Mouse (Mus musculus) intestine, embryonic 16.5 days (tissue): ENCODE results near the gene Tomm40. TPM values are rescaled to one million over a fixed set of nuclear protein-coding genes. Genes with fewer than 3 reads are reported as not detected.
A peak's percentile ranks its signal among the peaks of the same experiment; 100 is the strongest.
"Not testable (repeated sequence)": the region's sequence is repeated elsewhere in the genome, so short reads cannot be mapped to it uniquely, and the experiment has no call there.

Source experiments
- ATAC-seq: fragments of 200-750 bp; cut with Nextera tagmentation; 2 replicates; pipeline ENCODE4 v1.8.0; 2017; ENCODE audit warnings: moderate TSS enrichment, moderate library complexity
- H3K27ac ChIP-seq: fragments of 300-500 bp; sonication (generic); 2 replicates; pipeline ENCODE4 v1.5.1; 2014; ENCODE audit warnings: mild to moderate bottlenecking, low read length
- H3K27me3 ChIP-seq: fragments of 300-500 bp; sonication (generic); replicated peaks from 2 replicates; pipeline ENCODE4 v1.6.1; 2014; ENCODE audit warnings: low read length, control low read depth, mixed read lengths; ENCODE audit not compliant: control insufficient read depth, insufficient read depth
- H3K36me3 ChIP-seq: fragments of 300-500 bp; sonication (generic); 2 replicates; pipeline ENCODE4 v1.6.1; 2014; ENCODE audit warnings: low read length, control low read depth; ENCODE audit not compliant: control insufficient read depth, insufficient read depth
- H3K4me1 ChIP-seq: fragments of 300-500 bp; sonication (generic); 2 replicates; pipeline ENCODE4 v1.6.1; 2014; ENCODE audit warnings: low read length, control low read depth, mixed read lengths; ENCODE audit not compliant: control insufficient read depth, insufficient read depth
- H3K4me2 ChIP-seq: fragments of 300-500 bp; sonication (generic); 2 replicates; pipeline ENCODE4 v1.6.1; 2014; ENCODE audit warnings: low read depth, low read length, control low read depth
- H3K4me3 ChIP-seq: fragments of 300-500 bp; sonication (generic); 2 replicates; pipeline ENCODE4 v1.5.1; 2014; ENCODE audit warnings: mild to moderate bottlenecking, low read length
- H3K9ac ChIP-seq: fragments of 300-500 bp; sonication (generic); 2 replicates; pipeline ENCODE4 v1.6.1; 2014; ENCODE audit warnings: low read depth, low read length
- H3K9me3 ChIP-seq: fragments of 300-500 bp; sonication (generic); 2 replicates; pipeline ENCODE4 v1.6.1; 2016; ENCODE audit warnings: low read length, control low read depth; ENCODE audit not compliant: control insufficient read depth
- WGBS: fragments of 180-500 bp; shearing (Covaris S2); extraction: QIAGEN DNeasy Blood & Tissue Kit; methylation state at CpG from one replicate; pipeline ENCODE4 v1.1.7; 2014; 5-methylcytosine and 5-hydroxymethylcytosine counted together
- polyA plus RNA-seq: library from polyadenylated mRNA; unstranded; fragments of >200 nt; fragmentation: Nextera tagmentation; extraction: Ambion mirVana; gene quantifications from 2 replicates; pipeline ENCODE4 v1.2.1, GENCODE M21; 2015

Tomm40 gene
- polyA plus RNA-seq, 1 experiment from 2014 or later: 143 TPM

DNA sequence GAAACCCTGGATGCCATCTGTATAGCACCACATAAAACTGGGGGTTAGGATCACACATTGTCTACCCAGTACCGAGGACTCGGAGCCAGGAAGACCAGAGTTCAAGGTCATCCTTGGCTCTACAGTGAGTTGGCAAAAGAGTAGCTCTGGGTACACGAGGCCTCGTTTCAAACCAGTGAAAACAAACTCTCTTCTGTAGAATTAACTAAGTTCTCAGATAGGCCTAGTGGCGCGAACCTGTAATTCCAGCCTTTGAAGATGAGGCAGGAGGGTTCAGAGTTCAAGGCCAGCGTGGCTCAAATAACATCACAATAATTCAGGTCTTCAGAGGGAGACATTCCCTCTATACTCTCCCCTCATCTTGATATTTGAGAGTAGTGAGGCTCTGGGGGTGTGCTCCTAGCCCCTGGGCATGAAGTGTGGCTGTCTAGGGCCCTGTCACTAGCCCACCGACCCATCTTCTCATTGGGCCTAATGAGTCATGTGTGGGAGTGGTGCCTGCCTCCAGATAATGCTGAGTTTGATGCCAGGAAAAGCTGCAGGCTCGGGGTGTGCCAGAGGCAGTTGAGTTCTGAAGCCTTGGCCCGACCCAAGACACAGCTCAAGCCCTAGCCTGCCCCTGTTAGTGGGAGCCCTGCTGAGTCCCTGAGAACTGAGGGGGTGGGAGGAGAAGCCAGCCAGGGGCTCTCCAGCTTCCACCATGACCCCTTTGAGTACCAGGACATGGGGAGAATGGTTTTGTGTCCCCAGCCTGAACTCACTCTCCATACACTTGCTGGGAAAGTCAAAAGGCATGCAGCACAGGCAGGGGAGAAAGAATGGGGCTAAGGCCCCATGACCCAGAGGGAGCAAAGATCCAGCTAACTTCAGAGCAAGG is 20.7 kb downstream of the Tomm40 start:
- H3K9me3 ChIP-seq: no peaks in the 10 kb centered on the region; the same call in 1 of the 2 replicates
- H3K4me1 ChIP-seq: peaks cover 47% of the 10 kb centered on the region
- no peaks in the 10 kb centered on the region for H3K27me3 ChIP-seq
- no peak overlapping the region for H3K4me2 ChIP-seq
- no peak for ATAC-seq
- H3K27ac ChIP-seq: peak overlapping the region; percentile 75
- 0 out of 2 replicates have a peak, but pooled peaks cover 4% of the 10 kb centered on the region for H3K36me3 ChIP-seq
- WGBS: 67% methylated on average over 10 of the region's 10 CpGs
- no peak overlapping the region for H3K4me3 ChIP-seq
- peak overlapping the region; percentile 35; the same call in 1 of the 2 replicates for H3K9ac ChIP-seq

GRCm38 (mm10) chr7:19693421-19693820 is 21.8 kb downstream of the Tomm40 start:
- Histone ChIP-seq H3K9me3 (no peaks in the 10 kb centered on the region; the same call in 1 of the 2 replicates), H3K27ac (peak overlapping the region; percentile 70), H3K4me1 (peaks cover 35% of the 10 kb centered on the region), H3K27me3 (no peaks in the 10 kb centered on the region), H3K4me2 (peak overlapping the region; percentile 19; the same call in 1 of the 2 replicates), H3K9ac (peak overlapping the region; percentile 37; the same call in 1 of the 2 replicates), H3K4me3 (no peak overlapping the region), H3K36me3 (0 out of 2 replicates have a peak, but pooled peaks cover 4% of the 10 kb centered on the region)
- 17% methylated on average over 10 of the region's 10 CpGs for WGBS
- ATAC-seq: peak; percentile 62

DNA sequence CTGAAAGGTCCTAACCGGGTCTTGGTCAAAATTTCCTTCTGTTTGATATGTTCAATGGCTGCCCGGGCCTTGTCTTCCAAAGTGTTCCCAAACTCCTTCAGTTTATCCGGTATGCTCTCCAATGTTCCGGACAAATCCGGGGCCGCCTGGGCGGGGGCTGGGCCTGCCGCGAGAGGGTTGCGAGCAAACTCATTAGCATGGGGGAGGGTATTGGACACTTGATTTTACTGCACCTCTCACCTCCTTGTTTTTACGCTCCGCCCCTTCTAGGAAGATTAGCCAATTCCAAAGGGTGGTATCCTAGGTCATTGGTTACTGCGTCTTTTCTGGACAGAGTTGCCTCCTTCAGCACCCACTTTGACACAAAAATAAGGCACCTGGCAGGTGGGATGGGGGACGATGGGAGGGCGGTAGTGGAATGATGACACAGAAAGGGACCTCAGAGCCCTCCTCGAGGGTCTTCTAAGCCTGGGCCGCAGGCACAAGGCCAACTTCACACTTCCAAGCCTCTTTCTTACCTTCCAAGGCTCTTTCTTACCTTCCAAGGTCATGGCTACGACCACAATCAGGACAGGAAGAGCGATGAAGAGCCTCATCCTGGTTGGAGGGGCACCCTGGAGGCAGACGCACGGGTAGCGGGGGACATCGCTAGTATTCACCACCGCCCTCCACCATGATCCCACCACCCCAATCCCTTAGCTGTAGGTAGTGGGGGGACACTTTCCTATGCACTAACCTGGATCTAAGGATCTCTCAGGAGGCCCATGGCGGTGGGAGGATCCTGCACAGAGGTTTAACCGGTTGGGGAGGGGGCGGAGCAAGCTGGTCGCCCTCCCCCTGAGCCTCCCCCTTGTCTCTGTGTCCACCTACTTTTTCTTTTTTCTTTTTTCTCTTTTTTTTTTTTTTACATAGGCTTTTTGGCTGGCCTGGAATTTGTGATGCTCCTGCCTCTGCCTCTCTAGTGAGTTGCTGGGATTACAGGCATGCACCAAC is 23.1 kb downstream of the Tomm40 start, which contains the start of gene Apoc1:
TSS of gene Apoc1 (minus strand) at position 788 of the 993 bp plus-strand sequence.
- ATAC-seq: peak; percentile 30; the same call in 1 of the 2 replicates
- peaks cover 32% of the 10 kb centered on the region for H3K4me1 ChIP-seq
- H3K36me3 ChIP-seq: 0 out of 2 replicates have a peak, but pooled peaks cover 4% of the 10 kb centered on the region
- 48% methylated on average over 28 of the region's 28 CpGs for WGBS
- H3K4me3 ChIP-seq: no peak within 1 kb of the TSS
- H3K9ac ChIP-seq: peak within 1 kb of the TSS; percentile 37
- peak within 1 kb of the TSS; percentile 19 for H3K4me2 ChIP-seq
- H3K9me3 ChIP-seq: no peaks in the 10 kb centered on the region; the same call in 1 of the 2 replicates
- no peaks in the 10 kb centered on the region for H3K27me3 ChIP-seq
- peak within 1 kb of the TSS; percentile 65 for H3K27ac ChIP-seq

- Histone ChIP-seq H3K9me3 (no peaks in the 10 kb centered on the region), H3K27ac (no peak overlapping the region), H3K4me3 (no peak overlapping the region), H3K9ac (peak overlapping the region; percentile 23; the same call in 1 of the 2 replicates), H3K4me2 (no peak overlapping the region), H3K36me3 (0 out of 2 replicates have a peak, but pooled peaks cover 2% of the 10 kb centered on the region), H3K27me3 (no peaks in the 10 kb centered on the region), H3K4me1 (peaks cover 32% of the 10 kb centered on the region)
- no peak for ATAC-seq
- WGBS: 68% methylated on average over 6 of the region's 6 CpGs
Measured at GRCm38 (mm10) chr7:19691434-19691833, 23.8 kb downstream of the Tomm40 start.

DNA sequence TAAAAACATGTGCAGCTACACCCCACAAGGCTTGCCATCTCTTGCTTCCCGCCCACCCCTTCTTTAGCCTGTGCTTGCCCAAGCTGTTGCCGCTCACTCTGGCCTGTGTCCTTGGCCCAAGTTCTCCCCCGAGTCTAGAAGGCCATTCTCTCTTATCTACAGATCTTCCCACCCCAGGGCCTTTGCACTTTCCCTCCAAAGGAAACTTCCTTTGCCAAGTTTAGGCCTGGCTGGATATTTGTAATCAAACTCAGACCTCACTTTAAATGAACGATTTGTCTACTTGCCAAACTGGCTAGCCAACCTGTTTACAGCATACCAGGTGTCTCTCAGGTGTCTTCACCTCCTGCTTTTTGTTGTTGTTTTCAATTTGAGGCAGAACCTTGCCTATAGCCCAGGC is 24.4 kb downstream of the Tomm40 start:
- Histone ChIP-seq H3K9ac (no peak overlapping the region), H3K27me3 (no peaks in the 10 kb centered on the region), H3K4me1 (peaks cover 32% of the 10 kb centered on the region), H3K27ac (no peak overlapping the region), H3K9me3 (no peaks in the 10 kb centered on the region), H3K4me3 (no peak overlapping the region), H3K36me3 (no peaks in the 10 kb centered on the region), H3K4me2 (no peak overlapping the region)
- WGBS: 90% methylated on average over 4 of the region's 4 CpGs
- no peak for ATAC-seq

GRCm38 (mm10) chr7:19688611-19689010 is 26.6 kb downstream of the Tomm40 start:
- H3K9me3 ChIP-seq: no peaks in the 10 kb centered on the region
- ATAC-seq: no peak
- H3K27ac ChIP-seq: no peak overlapping the region
- H3K4me3 ChIP-seq: no peak overlapping the region
- H3K36me3 ChIP-seq: no peaks in the 10 kb centered on the region
- no peaks in the 10 kb centered on the region for H3K27me3 ChIP-seq
- peaks cover 19% of the 10 kb centered on the region for H3K4me1 ChIP-seq
- WGBS: 96% methylated on average over 2 of the region's 2 CpGs
- H3K9ac ChIP-seq: no peak overlapping the region
- no peak overlapping the region for H3K4me2 ChIP-seq

DNA sequence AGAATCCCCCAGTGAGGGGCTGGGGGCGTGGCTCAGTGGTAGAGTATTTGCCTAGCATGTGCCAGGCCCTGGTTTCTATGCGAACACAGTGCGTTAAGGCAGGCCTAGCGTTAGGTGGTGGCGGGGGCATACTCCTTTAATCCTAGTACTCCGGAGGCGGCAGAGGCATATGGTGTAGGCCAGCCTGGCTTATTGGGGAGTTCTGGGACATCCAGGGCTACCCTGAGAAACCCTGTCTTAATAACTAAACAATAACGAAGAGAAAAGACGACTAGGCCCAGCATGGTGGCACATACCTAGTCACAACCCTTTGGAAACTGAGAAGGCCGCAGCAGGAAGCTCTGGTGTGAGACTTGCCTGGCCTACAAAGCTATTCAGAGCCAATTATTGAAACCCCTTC is 27.1 kb downstream of the Tomm40 start:
- H3K9me3 ChIP-seq: no peaks in the 10 kb centered on the region
- no peaks in the 10 kb centered on the region for H3K36me3 ChIP-seq
- no peak overlapping the region for H3K27ac ChIP-seq
- H3K4me1 ChIP-seq: peaks cover 14% of the 10 kb centered on the region
- H3K27me3 ChIP-seq: no peaks in the 10 kb centered on the region
- no peak overlapping the region for H3K4me3 ChIP-seq
- H3K4me2 ChIP-seq: no peak overlapping the region
- WGBS: 91% methylated on average over 10 of the region's 10 CpGs
- no peak overlapping the region for H3K9ac ChIP-seq
- no peak for ATAC-seq

DNA sequence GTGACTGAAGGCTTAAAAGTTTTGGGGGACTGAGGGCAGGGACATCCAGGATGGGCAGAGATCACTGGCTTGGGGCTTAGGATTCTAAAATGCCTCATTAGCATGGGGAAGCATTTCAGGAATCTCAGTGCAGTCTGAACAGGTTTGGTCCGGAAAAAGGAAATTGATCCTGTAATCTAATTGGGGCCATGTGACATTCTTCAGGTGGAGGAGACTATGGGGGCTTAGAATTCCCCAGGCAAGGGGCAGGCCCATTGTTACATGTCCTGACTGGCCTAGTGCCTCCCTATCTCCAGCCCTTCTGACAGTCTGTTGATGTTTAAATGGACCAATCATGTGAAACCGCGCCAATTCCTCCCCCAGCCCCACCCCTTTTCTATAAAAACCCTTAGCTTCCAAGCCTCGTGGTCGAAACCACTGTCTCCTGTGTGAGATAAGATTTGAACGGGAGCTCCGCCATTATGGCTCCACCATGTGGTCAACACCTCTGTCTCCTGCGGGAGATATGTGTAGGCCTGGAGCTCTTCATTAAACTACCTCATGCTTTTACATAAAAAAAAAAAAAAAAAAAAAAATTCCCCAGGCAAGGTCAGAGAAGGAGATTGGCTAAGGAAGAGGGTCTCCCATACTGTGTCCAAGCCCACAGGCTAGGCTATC is 28.2 kb downstream of the Tomm40 start:
- not testable (repeated sequence) for H3K4me2 ChIP-seq, H3K27me3 ChIP-seq, H3K4me3 ChIP-seq, H3K36me3 ChIP-seq, H3K4me1 ChIP-seq, H3K9me3 ChIP-seq, H3K9ac ChIP-seq, H3K27ac ChIP-seq
- peak; percentile 43; the same call in 1 of the 2 replicates for ATAC-seq
- 59% methylated on average over 8 of the region's 8 CpGs for WGBS
